In the genomic region with DNA sequence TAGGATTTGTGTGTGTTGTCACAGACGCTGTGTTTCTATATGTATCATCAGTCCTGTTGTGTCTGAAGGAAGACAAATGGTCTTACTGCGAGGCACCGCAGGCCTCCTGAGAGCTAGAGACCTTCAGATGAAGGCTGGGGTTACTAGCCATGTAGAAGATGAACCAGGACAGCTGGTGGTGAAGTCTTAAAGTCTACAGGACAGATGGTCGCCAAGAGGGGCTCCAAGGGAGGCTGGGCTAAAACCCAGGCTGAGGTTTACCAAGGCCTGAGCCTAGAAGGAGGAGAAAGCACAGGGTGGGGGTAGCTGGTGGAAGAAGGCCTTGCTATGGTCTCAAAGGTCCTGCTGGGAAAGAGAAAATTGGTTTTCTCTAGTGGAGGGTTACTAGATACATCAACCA, we compare ENCODE assay signal across 16 mouse cellular contexts. TPM values are rescaled to one million over a fixed set of nuclear protein-coding genes. Genes with fewer than 3 reads are reported as not detected.
"Had no signal": no experiment of that assay in that cellular context is flagged by ENCODE, and none has a peak within 500 bp of the region (broad histone marks: within the 10 kb centered on the region; RNA-seq: fewer than 3 reads in every experiment).

No protein-coding gene starts in this region.

- H3K36me3 ChIP-seq: liver, embryonic 15.5 days; lung, embryonic 15.5 days; neural tube, embryonic 12.5 days; stomach, embryonic 15.5 days had no signal

- ATAC-seq: liver, postnatal 0 days; lung, postnatal 0 days had no signal

- DNase-seq: liver, postnatal 0 days; lung, adult 2 months; lung, postnatal 14 days; lung, postnatal 36 days; right cerebral cortex, postnatal 14 days; thymus, adult 2 months; thymus, postnatal 25 days; thymus, postnatal 4 days had no signal

- H3K27me3 ChIP-seq: liver, embryonic 15.5 days; lung, embryonic 15.5 days; neural tube, embryonic 12.5 days; stomach, embryonic 15.5 days had no signal

- H3K27ac ChIP-seq: liver, embryonic 15.5 days; lung, embryonic 15.5 days; macrophage; neural tube, embryonic 12.5 days; stomach, embryonic 15.5 days; stomach, postnatal 0 days had no signal

- H3K4me3 ChIP-seq: liver, embryonic 15.5 days; lung, embryonic 15.5 days; megakaryocyte, embryonic 14.5 days; neural tube, embryonic 12.5 days; stomach, embryonic 15.5 days had no signal

- H3K4me2 ChIP-seq: liver, embryonic 15.5 days; lung, embryonic 15.5 days; neural tube, embryonic 12.5 days; stomach, embryonic 15.5 days had no signal

- H3K9me3 ChIP-seq: liver, embryonic 15.5 days; lung, embryonic 15.5 days; megakaryocyte, embryonic 14.5 days; neural tube, embryonic 12.5 days; stomach, embryonic 15.5 days had no signal

- H3K4me1 ChIP-seq: liver, embryonic 15.5 days; lung, embryonic 15.5 days; megakaryocyte, embryonic 14.5 days; stomach, embryonic 15.5 days had no signal

- H3K9ac ChIP-seq: liver, embryonic 15.5 days; liver, postnatal 0 days; lung, embryonic 15.5 days; neural tube, embryonic 12.5 days; stomach, embryonic 15.5 days had no signal

RNA-seq across cellular contexts. Expression of a gene that starts 36.3 kb away (rescaled TPM):
- polyA plus RNA-seq: liver, postnatal 0 days had no signal
